Mouse (Mus musculus): ENCODE measurements around the gene Dedd.

The Dedd gene

DNA sequence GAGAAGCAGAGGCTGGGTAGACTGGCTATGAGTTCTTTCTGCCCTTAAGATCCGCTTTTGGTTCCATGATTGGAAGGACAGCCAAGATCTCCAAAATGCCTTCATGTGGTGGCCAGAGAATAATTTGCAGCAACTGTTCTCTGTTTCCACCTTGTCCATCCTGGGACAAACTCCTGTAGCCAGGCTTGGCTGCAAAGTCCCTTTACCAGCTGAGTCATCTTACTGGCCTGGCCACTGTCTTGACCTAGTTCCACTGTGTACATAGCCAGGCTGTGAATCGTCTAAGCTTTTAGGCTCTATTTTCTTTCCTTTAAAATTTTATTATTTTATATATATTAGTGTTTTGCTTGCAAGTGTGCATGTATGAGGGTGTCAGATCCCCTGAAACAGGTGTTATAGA lies 20.3 kb downstream of the Dedd start:
- in situ Hi-C loops (cut with MboI; ENCODE audit: low pct_unique_long_range_greater_than_20kb in 1 of 2, low sequenced_read_pairs in 2 of 2, unreplicated experiment in 1 of 2): no loop called here

DNA sequence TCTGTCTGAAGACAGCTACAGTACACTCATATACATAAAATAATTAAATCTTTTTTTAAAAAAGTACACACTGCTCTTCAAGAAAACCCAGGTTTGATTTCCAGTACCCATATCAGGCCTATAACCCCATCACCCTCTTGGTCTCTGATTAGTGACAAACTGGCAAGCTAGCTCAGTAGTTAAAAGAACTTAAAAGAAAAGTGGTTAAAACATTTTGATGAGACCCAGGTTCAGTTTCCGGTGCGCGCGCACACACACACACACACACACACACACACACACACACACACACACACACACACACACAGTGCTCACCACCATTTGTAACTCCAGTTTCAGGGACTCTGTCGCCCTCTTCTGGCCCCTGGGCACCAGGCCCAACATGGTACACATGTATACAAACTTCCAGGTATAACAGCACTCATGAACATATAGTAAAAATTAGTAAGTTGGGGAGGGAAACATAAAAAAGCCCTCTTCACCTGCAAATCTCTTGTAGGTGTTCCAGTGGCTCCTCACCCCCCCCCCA lies 26.9 kb downstream of the Dedd start:
- in situ Hi-C loops (cut with MboI; ENCODE audit: low pct_unique_long_range_greater_than_20kb in 1 of 2, low sequenced_read_pairs in 2 of 2, unreplicated experiment in 1 of 2): no loop called here

DNA sequence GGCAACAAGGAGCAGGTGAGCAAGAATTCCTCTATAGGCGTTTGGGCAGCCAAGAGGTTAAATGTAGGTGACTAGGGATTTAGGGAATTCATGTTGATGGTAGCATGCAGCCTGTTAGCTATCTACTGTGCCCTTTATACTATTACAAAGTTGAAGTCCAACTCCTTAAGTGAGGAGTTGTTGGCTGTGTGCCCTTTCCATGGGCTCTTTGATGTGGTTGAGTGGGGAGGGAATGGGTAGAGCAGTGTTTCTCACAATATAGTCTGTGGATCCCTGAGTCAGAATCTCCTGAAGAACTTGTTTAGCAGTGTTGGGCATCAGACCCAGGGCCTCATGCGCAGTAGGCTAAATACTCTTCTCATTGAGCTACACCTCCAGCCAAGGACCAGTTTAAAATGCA lies 27.9 kb downstream of the Dedd start:
- in situ Hi-C loops (cut with MboI; ENCODE audit: low pct_unique_long_range_greater_than_20kb in 1 of 2, low sequenced_read_pairs in 2 of 2, unreplicated experiment in 1 of 2): no loop called here

DNA sequence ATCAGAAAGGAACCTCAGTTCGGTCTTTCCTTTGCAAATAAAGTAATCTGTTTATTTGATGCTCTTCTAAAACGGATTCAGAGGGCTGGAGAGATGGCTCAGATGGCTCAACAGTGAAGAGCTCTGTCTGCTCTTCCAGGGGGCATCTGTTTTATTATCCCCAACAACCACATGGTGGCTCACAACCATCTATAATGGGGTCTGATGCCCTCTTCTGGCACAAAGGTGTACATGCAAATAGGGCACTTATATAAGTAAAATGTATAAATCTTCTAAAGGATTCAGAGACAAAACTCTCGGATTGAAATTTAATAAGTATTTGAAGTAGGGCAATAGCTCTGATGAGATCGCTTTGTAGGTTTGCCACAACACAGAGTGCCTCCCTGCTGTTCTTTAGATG lies 29.5 kb downstream of the Dedd start:
- in situ Hi-C loops (cut with MboI; ENCODE audit: low pct_unique_long_range_greater_than_20kb in 1 of 2, low sequenced_read_pairs in 2 of 2, unreplicated experiment in 1 of 2): no loop called here

DNA sequence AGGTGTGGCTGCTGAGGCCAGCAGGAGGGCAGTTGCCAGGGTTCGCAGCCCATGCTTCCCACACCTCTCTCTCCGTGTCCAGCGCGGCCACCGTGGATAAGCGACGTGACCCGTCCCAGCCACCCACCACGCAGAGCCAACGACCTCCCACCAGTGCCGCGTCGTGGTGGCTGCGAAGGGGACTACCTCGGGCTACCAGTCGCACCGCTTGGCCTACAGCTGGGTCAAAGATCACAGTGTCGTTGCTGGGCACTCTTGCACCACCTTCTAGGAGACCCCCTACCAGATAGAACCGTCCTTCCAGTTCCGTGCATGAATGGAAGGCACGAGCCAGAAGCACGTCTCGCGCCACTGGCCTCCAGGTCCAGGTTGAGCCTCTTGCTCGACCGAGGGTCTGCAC lies 31.3 kb downstream of the Dedd start:
- in situ Hi-C loops (cut with MboI; ENCODE audit: low pct_unique_long_range_greater_than_20kb in 1 of 2, low sequenced_read_pairs in 2 of 2, unreplicated experiment in 1 of 2): loop anchor here (10.0 kb wide), 1 partner anchor 115 kb away; no protein-coding TSS in a partner anchor

DNA sequence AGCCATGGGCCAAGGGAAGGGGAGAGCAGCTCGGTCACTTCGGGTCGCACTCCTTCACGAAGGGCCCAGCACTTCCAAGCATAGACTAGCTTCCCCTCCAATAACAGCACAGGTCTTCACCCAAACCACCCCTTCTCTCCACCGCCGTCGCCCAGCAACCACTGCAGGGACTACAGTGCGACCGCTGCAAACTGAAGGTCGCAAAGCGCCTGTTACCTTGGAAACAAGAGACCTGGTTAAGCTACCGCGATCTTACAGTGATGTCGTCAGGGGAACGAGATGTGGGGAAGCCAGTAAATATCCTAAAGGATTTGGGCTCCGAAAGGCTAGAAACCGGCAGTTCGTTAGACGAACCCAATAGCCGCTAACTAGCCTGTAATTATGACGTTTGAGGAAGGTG lies 31.7 kb downstream of the Dedd start, which contains the start of gene Klhdc9:
Gene Klhdc9 (minus strand): TSS at position 143 of the 400 bp plus-strand sequence.
- in situ Hi-C loops (cut with MboI; ENCODE audit: low pct_unique_long_range_greater_than_20kb in 1 of 2, low sequenced_read_pairs in 2 of 2, unreplicated experiment in 1 of 2): loop anchor here (10.0 kb wide), 1 partner anchor 114 kb away; no protein-coding TSS in a partner anchor

DNA sequence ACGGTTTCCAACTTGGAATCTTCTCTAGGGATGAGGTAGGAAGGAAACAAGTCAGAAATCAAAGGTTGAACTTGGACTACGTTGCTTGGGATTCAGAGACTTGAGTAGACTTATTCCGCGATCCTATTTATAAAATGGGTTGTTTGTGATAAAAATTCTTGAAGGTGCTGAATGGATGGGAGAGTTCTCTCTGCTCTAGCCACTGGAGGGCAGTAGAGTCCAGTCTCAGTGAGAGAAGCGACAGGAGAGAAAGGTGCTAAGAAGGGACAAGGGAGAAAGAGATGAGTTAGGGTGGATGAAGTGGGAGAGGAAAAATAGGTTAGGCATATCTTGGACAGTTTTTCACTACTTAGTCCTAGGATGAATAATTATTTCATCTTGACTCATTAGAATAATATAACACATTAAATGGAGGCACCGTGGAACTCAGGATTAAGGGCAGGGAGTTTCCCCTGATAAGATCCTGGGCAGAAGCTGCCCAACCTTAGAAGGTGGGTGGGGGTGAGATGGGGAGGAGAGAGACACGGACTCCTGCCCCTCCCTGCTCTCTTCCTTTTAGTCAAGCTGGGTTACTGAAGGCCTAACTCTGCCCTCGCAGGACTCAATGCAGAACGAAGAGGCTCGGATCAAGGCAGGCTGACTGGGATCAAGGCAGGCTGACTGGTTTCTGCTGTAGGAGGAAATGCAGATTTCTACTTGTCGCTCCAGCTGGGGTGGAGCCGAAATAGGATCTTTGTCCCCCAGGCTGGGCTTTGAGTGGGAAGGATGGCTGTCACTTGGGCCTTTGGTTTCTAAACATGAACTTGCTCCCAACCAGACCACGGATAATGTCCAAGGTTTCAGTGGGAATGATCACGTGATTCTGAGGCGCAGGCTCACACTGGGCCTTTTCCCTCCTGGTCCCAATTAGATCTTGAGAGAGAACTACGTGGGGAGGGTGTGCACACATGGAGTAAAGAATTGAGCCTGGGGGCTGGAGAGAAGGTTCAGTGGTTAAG lies 32.5 kb downstream of the Dedd start:
- in situ Hi-C loops (cut with MboI; ENCODE audit: low pct_unique_long_range_greater_than_20kb in 1 of 2, low sequenced_read_pairs in 2 of 2, unreplicated experiment in 1 of 2): loop anchor here (10.0 kb wide), 1 partner anchor 113 kb away; no protein-coding TSS in a partner anchor

DNA sequence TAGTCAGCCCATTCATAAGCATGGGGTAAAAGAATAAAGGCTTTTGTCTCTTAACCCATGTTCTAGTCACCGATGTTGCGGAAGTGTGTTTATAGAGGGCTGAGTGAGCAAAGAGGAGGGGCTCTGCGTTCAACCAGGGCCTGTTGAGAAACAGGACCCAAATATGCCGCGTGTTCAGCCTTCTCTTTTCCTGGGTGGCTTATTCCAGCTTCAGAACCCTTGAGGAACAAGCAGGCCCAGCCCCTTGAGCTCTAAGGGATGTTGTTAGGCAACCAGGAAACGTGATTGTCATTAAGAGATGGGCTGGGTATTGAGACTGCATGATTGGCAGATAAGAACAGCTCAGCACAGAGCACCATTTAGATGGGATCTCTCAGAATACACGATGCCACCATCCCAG lies 37.0 kb downstream of the Dedd start:
- in situ Hi-C loops (cut with MboI; ENCODE audit: low pct_unique_long_range_greater_than_20kb in 1 of 2, low sequenced_read_pairs in 2 of 2, unreplicated experiment in 1 of 2): loop anchor here (10.0 kb wide), 1 partner anchor 109 kb away; no protein-coding TSS in a partner anchor

DNA sequence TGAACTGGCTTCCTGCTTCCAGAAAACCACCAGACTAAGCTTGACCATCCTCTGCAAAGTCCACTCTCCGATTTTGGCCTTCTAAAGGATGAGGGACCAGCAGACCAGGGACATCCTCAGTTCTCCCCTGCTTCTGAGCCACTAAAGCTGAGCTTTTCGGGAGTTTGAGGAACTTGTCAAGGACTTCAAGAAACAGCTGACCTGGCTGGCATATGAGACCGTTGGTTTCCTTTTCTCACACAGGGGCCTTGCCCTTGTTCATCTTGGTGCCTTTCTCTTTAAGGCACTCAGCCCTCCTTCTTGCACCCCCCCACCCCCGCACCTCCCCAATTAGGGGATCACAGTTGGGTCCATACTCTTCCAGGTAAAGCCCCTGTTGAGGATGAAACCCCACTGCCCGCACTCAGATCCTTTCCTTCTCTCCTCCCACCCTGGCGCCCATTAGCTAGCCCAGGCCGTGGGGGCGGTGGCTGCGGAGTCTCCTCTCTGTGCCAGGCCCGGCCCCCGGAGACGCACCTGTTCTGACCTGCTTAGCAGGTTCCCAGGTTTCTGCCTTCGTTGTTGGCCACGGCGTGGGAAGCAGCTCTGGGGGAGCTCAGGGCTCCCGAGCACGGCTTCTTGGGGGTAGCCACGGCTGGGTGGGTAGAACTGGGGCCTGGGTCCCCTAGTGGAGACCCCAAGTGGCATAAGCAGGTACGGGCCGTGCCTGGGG lies 41.1 kb downstream of the Dedd start, which contains the start of gene Nectin4:
Gene Nectin4 (plus strand): TSS at position 255 of the 712 bp plus-strand sequence.
- in situ Hi-C loops (cut with MboI; ENCODE audit: low pct_unique_long_range_greater_than_20kb in 1 of 2, low sequenced_read_pairs in 2 of 2, unreplicated experiment in 1 of 2): loop anchor here (10.0 kb wide), 1 partner anchor 105 kb away; no protein-coding TSS in a partner anchor

DNA sequence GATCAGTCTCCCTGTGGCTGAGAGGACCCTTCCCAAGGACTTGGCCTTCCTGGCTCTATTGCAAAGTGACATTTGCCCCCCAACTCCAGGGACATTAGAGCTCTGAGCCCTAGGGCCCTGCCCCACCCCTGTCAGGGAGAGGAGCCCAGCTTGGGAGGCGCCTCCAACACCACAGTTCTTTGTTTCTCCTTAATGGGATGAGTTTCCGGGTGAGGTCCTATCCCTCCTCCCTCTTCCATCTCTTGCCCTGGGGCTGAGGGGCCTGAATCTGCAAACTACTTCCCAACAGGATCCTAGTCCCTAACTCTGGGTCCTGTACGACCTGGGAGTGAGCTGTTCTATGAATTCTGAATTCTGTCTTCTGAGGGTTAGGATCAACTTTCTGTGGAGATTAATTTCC lies 43.9 kb downstream of the Dedd start:
- in situ Hi-C loops (cut with MboI; ENCODE audit: low pct_unique_long_range_greater_than_20kb in 1 of 2, low sequenced_read_pairs in 2 of 2, unreplicated experiment in 1 of 2): no loop called here

DNA sequence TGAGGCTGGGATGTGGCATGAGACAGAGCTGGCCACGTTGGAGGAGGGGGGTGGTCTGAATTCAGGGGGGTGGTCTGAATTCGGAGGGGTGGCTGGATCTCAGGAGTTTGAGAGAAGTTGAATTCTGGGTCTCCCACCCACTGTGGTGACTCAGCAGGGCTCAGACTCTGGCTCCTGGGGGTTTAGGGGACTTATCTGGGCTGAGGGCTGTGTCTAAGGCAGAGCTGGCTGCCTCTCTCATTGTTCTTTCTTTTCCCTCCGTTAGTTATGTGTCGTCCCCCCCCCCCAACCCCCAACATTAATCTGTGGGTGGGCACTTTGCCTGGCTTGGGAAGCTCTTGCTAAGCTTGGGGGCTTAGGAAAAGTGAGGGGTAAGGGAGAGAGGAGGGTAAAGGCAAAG lies 45.0 kb downstream of the Dedd start:
- in situ Hi-C loops (cut with MboI; ENCODE audit: low pct_unique_long_range_greater_than_20kb in 1 of 2, low sequenced_read_pairs in 2 of 2, unreplicated experiment in 1 of 2): no loop called here

DNA sequence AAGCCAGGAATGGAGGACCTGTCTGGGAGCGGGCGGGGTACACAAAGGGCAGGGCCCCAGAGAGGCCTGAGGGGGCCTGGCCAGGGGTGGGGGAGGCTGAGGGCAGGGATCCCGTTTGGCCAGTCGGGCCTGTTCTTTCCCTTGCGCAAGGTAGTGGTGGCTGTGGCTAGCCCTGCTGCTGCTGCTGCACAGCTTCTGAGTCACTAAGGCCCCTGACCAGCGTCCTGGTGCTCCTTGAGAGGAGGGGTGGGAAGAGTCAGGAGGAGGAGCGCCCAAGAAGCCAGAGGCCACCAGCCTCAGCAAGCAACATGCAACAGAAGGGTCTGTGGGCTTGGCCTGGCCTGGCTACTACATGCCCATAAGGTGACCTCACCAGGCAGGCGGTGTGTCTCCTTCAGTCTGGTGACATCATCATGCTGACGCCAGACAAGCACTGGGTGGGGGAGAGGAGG lies 46.7 kb downstream of the Dedd start:
- in situ Hi-C loops (cut with MboI; ENCODE audit: low pct_unique_long_range_greater_than_20kb in 1 of 2, low sequenced_read_pairs in 2 of 2, unreplicated experiment in 1 of 2): no loop called here

DNA sequence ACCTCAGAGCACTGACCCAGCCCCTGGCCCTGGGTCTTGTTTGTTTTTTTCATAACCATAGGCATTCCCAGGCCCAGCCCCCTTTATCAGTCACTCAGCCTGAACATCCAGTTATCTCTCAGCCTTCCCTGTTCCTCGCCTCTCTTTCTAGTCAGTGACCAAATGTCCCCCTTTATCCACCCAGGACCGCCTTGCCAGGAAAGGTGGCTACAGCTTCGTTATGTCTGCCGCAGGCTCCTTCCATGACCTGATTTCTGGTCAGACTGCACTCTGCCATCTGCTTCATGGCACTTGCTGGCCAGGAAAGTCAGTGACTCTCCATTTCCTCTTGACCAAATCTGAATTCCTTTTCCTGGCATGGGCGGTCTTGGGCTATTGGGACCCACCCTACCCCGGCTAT lies 49.4 kb downstream of the Dedd start:
- in situ Hi-C loops (cut with MboI; ENCODE audit: low pct_unique_long_range_greater_than_20kb in 1 of 2, low sequenced_read_pairs in 2 of 2, unreplicated experiment in 1 of 2): no loop called here

DNA sequence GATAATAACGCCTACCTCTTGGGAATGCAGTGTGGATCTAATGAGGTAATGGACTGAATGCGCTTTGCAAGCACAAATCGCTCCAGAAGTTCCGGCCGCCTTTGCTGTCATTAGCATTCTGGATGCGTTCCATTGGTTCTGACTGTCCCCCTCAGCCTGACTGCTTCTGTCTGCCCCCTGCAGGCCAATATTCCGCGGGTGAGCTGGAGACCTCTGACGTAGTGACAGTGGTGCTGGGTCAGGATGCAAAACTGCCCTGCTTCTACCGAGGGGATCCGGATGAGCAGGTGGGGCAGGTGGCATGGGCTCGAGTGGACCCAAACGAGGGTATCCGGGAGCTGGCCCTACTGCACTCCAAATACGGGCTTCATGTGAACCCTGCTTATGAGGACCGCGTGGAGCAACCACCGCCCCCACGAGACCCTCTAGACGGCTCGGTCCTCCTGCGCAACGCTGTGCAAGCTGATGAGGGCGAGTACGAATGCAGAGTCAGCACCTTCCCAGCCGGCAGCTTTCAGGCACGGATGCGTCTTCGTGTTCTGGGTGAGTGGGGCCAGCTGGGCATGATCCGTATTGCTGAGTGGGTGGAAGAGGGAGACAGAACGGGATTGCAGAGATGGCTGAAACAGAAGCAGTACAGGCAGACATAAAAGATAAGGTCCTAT lies 51.1 kb downstream of the Dedd start:
- in situ Hi-C loops (cut with MboI; ENCODE audit: low pct_unique_long_range_greater_than_20kb in 1 of 2, low sequenced_read_pairs in 2 of 2, unreplicated experiment in 1 of 2): no loop called here

DNA sequence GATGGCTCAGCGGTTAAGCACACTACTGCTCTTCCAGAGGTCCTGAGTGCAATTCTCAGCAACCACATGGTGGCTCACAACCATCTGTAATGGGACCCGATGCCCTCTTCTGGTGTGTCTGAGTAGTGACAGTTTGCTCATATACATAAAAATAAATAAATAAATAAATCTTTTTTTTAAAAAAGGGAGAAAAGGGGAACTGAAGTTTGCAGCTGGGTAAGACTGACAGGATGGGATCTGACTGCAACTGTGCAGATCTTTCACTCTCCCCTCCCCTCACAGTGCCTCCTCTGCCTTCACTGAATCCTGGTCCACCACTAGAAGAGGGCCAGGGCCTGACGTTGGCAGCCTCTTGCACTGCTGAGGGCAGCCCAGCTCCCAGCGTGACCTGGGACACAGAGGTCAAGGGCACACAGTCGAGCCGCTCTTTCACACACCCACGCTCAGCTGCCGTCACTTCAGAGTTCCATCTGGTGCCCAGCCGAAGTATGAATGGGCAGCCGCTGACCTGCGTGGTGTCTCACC lies 53.2 kb downstream of the Dedd start:
- in situ Hi-C loops (cut with MboI; ENCODE audit: low pct_unique_long_range_greater_than_20kb in 1 of 2, low sequenced_read_pairs in 2 of 2, unreplicated experiment in 1 of 2): no loop called here

DNA sequence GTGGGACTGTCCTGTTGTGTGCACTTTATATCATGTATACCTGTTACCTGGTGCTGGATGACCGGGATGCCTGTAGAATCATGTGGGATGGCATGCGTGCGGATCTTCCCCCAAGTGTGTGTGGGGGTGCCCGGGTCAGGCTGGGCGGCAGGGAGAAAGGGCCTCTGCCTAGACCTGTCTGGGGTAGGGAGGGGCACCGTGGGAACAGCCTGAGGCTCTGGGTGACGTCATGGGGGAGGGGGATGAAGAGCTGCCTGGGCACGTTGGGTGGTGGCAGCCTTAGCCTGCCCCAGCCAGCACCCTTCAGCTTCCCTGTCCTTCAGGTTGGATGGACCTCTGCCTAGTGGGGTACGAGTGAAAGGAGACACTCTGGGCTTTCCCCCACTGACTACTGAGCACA lies 55.4 kb downstream of the Dedd start:
- in situ Hi-C loops (cut with MboI; ENCODE audit: low pct_unique_long_range_greater_than_20kb in 1 of 2, low sequenced_read_pairs in 2 of 2, unreplicated experiment in 1 of 2): no loop called here

DNA sequence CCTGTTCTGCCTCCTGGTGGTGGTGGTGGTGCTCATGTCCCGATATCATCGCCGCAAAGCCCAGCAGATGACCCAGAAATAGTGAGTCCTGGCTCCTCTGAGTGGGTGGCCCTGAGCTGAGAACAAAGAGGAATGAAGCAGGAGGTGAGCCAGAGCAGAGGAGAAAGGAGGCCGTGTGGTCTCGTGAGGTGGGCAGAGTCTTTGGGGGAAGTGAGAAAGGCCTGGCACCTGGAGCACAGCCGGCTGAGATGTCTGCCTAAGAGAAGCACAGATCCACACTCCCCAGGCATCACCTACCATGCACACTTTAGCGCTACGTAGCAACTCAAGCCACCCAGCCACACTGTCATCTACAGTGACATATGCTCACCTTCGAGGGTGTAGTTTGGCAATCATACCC lies 56.2 kb downstream of the Dedd start:
- in situ Hi-C loops (cut with MboI; ENCODE audit: low pct_unique_long_range_greater_than_20kb in 1 of 2, low sequenced_read_pairs in 2 of 2, unreplicated experiment in 1 of 2): no loop called here

DNA sequence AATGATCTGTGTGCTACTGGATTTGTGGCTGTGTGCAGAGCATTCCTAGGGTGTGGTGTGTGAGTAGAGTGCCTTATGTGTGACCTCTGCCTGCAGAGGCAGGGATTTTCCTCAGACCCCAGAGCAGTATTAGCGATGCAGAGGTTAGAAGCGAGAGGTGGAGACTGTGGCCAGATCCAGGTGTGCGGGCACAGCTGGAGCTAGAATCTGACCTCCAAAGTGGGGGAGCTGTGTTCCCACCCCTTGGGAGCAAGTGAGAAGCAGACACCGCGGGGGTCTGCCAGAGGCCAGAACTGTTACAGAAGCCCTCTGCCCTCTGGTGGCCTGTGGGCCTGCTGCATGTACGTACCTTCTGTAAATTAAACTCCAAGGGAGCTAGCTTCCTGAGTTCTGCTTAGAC lies 58.2 kb downstream of the Dedd start:
- in situ Hi-C loops (cut with MboI; ENCODE audit: low pct_unique_long_range_greater_than_20kb in 1 of 2, low sequenced_read_pairs in 2 of 2, unreplicated experiment in 1 of 2): no loop called here

Data from mouse embryonic stem cell (cell line).